Mouse (Mus musculus) MEL (cell line): ENCODE results near the gene Cacna1g. TPM values are rescaled to one million over a fixed set of nuclear protein-coding genes. Genes with fewer than 3 reads are reported as not detected.

Experiments used
- DNase-seq: peaks from one replicate; pipeline ENCODE4 v3.0.0; 2011; ENCODE audit warnings: low read depth, low spot score
- H3K27ac ChIP-seq: 2 replicates; pipeline ENCODE4 v1.5.1; 2012; ENCODE audit warnings: low read depth, mild to moderate bottlenecking, control low read depth, low read length, moderate library complexity; ENCODE audit not compliant: control insufficient read depth
- H3K27me3 ChIP-seq, 2 experiments: fragments of 150-350 bp in 1 of 2; sonication (generic) in 1 of 2; 2 replicates each; pipeline ENCODE4 v1.6.1; 2012; ENCODE audit warnings: low read length in 2 of 2, mild to moderate bottlenecking in 2 of 2, improper control_type of control experiment in 1 of 2, moderate library complexity in 1 of 2; ENCODE audit not compliant: insufficient read depth in 2 of 2, control insufficient read depth in 1 of 2
- H3K36me3 ChIP-seq, 2 experiments: 2 replicates each; pipeline ENCODE4 v1.6.1; 2012 to 2014; ENCODE audit warnings: low read length in 2 of 2, improper control_type of control experiment in 1 of 2, inconsistent platforms in 1 of 2, mild to moderate bottlenecking in 1 of 2; ENCODE audit not compliant: insufficient read depth in 2 of 2, control insufficient read depth in 1 of 2
- H3K4me1 ChIP-seq, 2 experiments: fragments of 150-350 bp in 1 of 2; sonication (generic) in 1 of 2; 2 replicates each; pipeline ENCODE4 v1.6.1; 2012; ENCODE audit warnings: low read length in 2 of 2, improper control_type of control experiment in 1 of 2, mild to moderate bottlenecking in 1 of 2; ENCODE audit not compliant: insufficient read depth in 2 of 2, control insufficient read depth in 1 of 2
- H3K4me3 ChIP-seq, 2 experiments: fragments of 150-350 bp in 1 of 2; sonication (generic) in 1 of 2; 2 replicates each; pipeline ENCODE4 v1.5.1; 2012; ENCODE audit warnings: low read depth in 2 of 2, low read length in 2 of 2, mild to moderate bottlenecking in 2 of 2, moderate library complexity in 2 of 2, control low read depth in 1 of 2, improper control_type of control experiment in 1 of 2; ENCODE audit not compliant: control insufficient read depth in 1 of 2, insufficient read depth in 1 of 2
- H3K79me2 ChIP-seq: 2 replicates; pipeline ENCODE4 v1.6.1; 2012; ENCODE audit warnings: mild to moderate bottlenecking, low read length, moderate library complexity; ENCODE audit not compliant: control insufficient read depth, poor library complexity, insufficient read depth
- H3K9ac ChIP-seq: 2 replicates; pipeline ENCODE4 v1.6.1; 2012; ENCODE audit warnings: low read depth, mild to moderate bottlenecking, control low read depth, low read length, moderate library complexity; ENCODE audit not compliant: control insufficient read depth, poor library complexity, severe bottlenecking
- H3K9me3 ChIP-seq: fragments of 150-350 bp; sonication (generic); replicated peaks from 2 replicates; pipeline ENCODE4 v1.6.1; 2012; ENCODE audit warnings: mild to moderate bottlenecking, low read length, improper control_type of control experiment, moderate library complexity; ENCODE audit not compliant: insufficient read depth
- BHLHE40 ChIP-seq: IDR thresholded peaks from 2 replicates; pipeline ENCODE4 v1.6.1; 2012; ENCODE audit warnings: low read depth, mild to moderate bottlenecking, inconsistent platforms, low read length, improper control_type of control experiment, borderline replicate concordance
- CHD2 ChIP-seq: IDR thresholded peaks from 2 replicates; pipeline ENCODE4 v1.6.1; 2011; ENCODE audit warnings: low read length, improper control_type of control experiment
- E2F4 ChIP-seq: IDR thresholded peaks from 2 replicates; pipeline ENCODE4 v1.6.1; 2011; ENCODE audit warnings: low read depth, low read length, improper control_type of control experiment, borderline replicate concordance
- ELF1 ChIP-seq: IDR thresholded peaks from 2 replicates; pipeline ENCODE4 v1.6.1; 2014; ENCODE audit warnings: low read depth, mild to moderate bottlenecking, inconsistent platforms, low read length, improper control_type of control experiment, moderate library complexity
- EP300 ChIP-seq, 2 experiments: IDR thresholded peaks; 2 replicates each; pipeline ENCODE4 v1.6.1; 2011; ENCODE audit warnings: improper control_type of control experiment in 2 of 2, low read length in 2 of 2, low read depth in 1 of 2, mild to moderate bottlenecking in 1 of 2
- ETS1 ChIP-seq: IDR thresholded peaks from 2 replicates; pipeline ENCODE4 v1.6.1; 2012; ENCODE audit warnings: low read depth, mild to moderate bottlenecking, inconsistent platforms, low read length, improper control_type of control experiment, moderate library complexity
- GABPA ChIP-seq: IDR thresholded peaks from 2 replicates; pipeline ENCODE4 v1.6.1; 2012; ENCODE audit warnings: low read depth, mild to moderate bottlenecking, inconsistent platforms, low read length, improper control_type of control experiment, moderate library complexity
- GATA1 ChIP-seq: IDR thresholded peaks from 2 replicates; pipeline ENCODE4 v1.6.1; 2011; ENCODE audit warnings: low read depth, low read length, improper control_type of control experiment
- HCFC1 ChIP-seq: IDR thresholded peaks from 2 replicates; pipeline ENCODE4 v1.6.1; 2012; ENCODE audit warnings: low read depth, mild to moderate bottlenecking, inconsistent platforms, low read length, improper control_type of control experiment, moderate library complexity
- JUND ChIP-seq: IDR thresholded peaks from 2 replicates; pipeline ENCODE4 v1.6.1; 2011; ENCODE audit warnings: low read depth, mild to moderate bottlenecking, improper control_type of control experiment, low read length
- KAT2A ChIP-seq: conservative IDR thresholded peaks from 2 replicates; pipeline ENCODE4 v1.6.1; 2012; ENCODE audit warnings: low read depth, low read length, improper control_type of control experiment, inconsistent platforms
- MEF2A ChIP-seq: IDR thresholded peaks from 2 replicates; pipeline ENCODE4 v1.6.1; 2014; ENCODE audit warnings: low read depth, mild to moderate bottlenecking, inconsistent platforms, low read length, improper control_type of control experiment; ENCODE audit not compliant: poor library complexity, insufficient replicate concordance, severe bottlenecking; ENCODE audit errors: extremely low read depth
- MXI1 ChIP-seq: IDR thresholded peaks from 2 replicates; pipeline ENCODE4 v1.6.1; 2011; ENCODE audit warnings: mild to moderate bottlenecking, low read depth, low read length, improper control_type of control experiment
- MYB ChIP-seq: IDR thresholded peaks from 2 replicates; pipeline ENCODE4 v1.6.1; 2011; ENCODE audit warnings: mild to moderate bottlenecking, low read depth, low read length, improper control_type of control experiment
- MYC ChIP-seq: IDR thresholded peaks from 2 replicates; pipeline ENCODE4 v1.6.1; 2011; ENCODE audit warnings: low read depth, mild to moderate bottlenecking, low read length, improper control_type of control experiment, moderate library complexity
- NELFE ChIP-seq: IDR thresholded peaks from 2 replicates; pipeline ENCODE4 v1.6.1; 2011; ENCODE audit warnings: low read depth, low read length, improper control_type of control experiment
- NRF1 ChIP-seq: IDR thresholded peaks from 2 replicates; pipeline ENCODE4 v1.6.1; 2014; ENCODE audit warnings: low read depth, mild to moderate bottlenecking, inconsistent platforms, low read length, improper control_type of control experiment, moderate library complexity; ENCODE audit not compliant: poor library complexity, insufficient read depth, severe bottlenecking
- POLR2A ChIP-seq, 2 experiments: IDR thresholded peaks; 2 replicates each; pipeline ENCODE4 v1.6.1; 2011 to 2012; ENCODE audit warnings: low read length in 2 of 2, mild to moderate bottlenecking in 2 of 2, control low read depth in 1 of 2, improper control_type of control experiment in 1 of 2, low read depth in 1 of 2, moderate library complexity in 1 of 2; ENCODE audit not compliant: control insufficient read depth in 1 of 2, insufficient read depth in 1 of 2, poor library complexity in 1 of 2
- POLR2AphosphoS5 ChIP-seq: IDR thresholded peaks from 2 replicates; pipeline ENCODE4 v1.6.1; 2012; ENCODE audit warnings: low read depth, borderline replicate concordance, mild to moderate bottlenecking, inconsistent platforms, low read length, moderate library complexity, mixed read lengths
- RAD21 ChIP-seq: IDR thresholded peaks from 2 replicates; pipeline ENCODE4 v1.6.1; 2011; ENCODE audit warnings: mild to moderate bottlenecking, low read depth, low read length, improper control_type of control experiment
- RCOR1 ChIP-seq: IDR thresholded peaks from 2 replicates; pipeline ENCODE4 v1.6.1; 2012; ENCODE audit warnings: low read depth, mild to moderate bottlenecking, inconsistent platforms, low read length, improper control_type of control experiment
- SIN3A ChIP-seq: IDR thresholded peaks from 2 replicates; pipeline ENCODE4 v1.6.1; 2012; ENCODE audit warnings: low read length, improper control_type of control experiment, inconsistent platforms
- SMC3 ChIP-seq: IDR thresholded peaks from 2 replicates; pipeline ENCODE4 v1.6.1; 2011; ENCODE audit warnings: low read depth, low read length, improper control_type of control experiment
- TAL1 ChIP-seq: IDR thresholded peaks from 2 replicates; pipeline ENCODE4 v1.6.1; 2012; ENCODE audit warnings: mild to moderate bottlenecking, inconsistent platforms, low read length, moderate library complexity, mixed read lengths
- TCF12 ChIP-seq: IDR thresholded peaks from 2 replicates; pipeline ENCODE4 v1.6.1; 2014; ENCODE audit warnings: low read depth, mild to moderate bottlenecking, inconsistent platforms, low read length, improper control_type of control experiment, moderate library complexity
- UBTF ChIP-seq: IDR thresholded peaks from 2 replicates; pipeline ENCODE4 v1.6.1; 2012; ENCODE audit warnings: low read depth, mild to moderate bottlenecking, inconsistent platforms, low read length, improper control_type of control experiment, moderate library complexity, borderline replicate concordance; ENCODE audit not compliant: insufficient read depth
- USF1 ChIP-seq: IDR thresholded peaks from 2 replicates; pipeline ENCODE4 v1.6.1; 2014; ENCODE audit warnings: low read depth, mild to moderate bottlenecking, inconsistent platforms, low read length, improper control_type of control experiment, moderate library complexity
- USF2 ChIP-seq, 2 experiments: IDR thresholded peaks; 2 replicates each; pipeline ENCODE4 v1.6.1; 2011 to 2012; ENCODE audit warnings: improper control_type of control experiment in 2 of 2, low read length in 2 of 2, borderline replicate concordance in 1 of 2, inconsistent platforms in 1 of 2, low read depth in 1 of 2, mild to moderate bottlenecking in 1 of 2; ENCODE audit not compliant: insufficient read depth in 1 of 2
- ZC3H11A ChIP-seq: IDR thresholded peaks from 2 replicates; pipeline ENCODE4 v1.6.1; 2012; ENCODE audit warnings: low read depth, mild to moderate bottlenecking, inconsistent platforms, low read length, improper control_type of control experiment
- ZKSCAN1 ChIP-seq: IDR thresholded peaks from 2 replicates; pipeline ENCODE4 v1.6.1; 2012; ENCODE audit warnings: low read depth, mild to moderate bottlenecking, inconsistent platforms, low read length, improper control_type of control experiment, moderate library complexity
- ZMIZ1 ChIP-seq: IDR thresholded peaks from 2 replicates; pipeline ENCODE4 v1.6.1; 2012; ENCODE audit warnings: low read depth, mild to moderate bottlenecking, inconsistent platforms, low read length, improper control_type of control experiment, moderate library complexity
- ZNF384 ChIP-seq: IDR thresholded peaks from 2 replicates; pipeline ENCODE4 v1.6.1; 2012; ENCODE audit warnings: low read depth, mild to moderate bottlenecking, inconsistent platforms, low read length, improper control_type of control experiment
- polyA plus RNA-seq, 2 experiments: library from polyadenylated mRNA; stranded (reverse) in 1 of 2; unstranded in 1 of 2; fragments of >175 nt in 1 of 2; fragments of >200 nt in 1 of 2; gene quantifications; 2 replicates each; pipeline versions ENCODE4 v1.2.1 to v1.2.4; 2012; ENCODE audit warnings: low replicate concordance in 2 of 2, low read depth in 1 of 2; ENCODE audit not compliant: insufficient read length in 2 of 2, insufficient read depth in 1 of 2, missing spikeins in 1 of 2
- total RNA-seq: library from RNA; depleted of rRNA; stranded (reverse); fragments of 300-350 nt; gene quantifications from 2 replicates; pipeline ENCODE4 v1.2.3, GENCODE M21; 2012

Cacna1g gene
- total and polyA plus RNA-seq, 3 experiments: 0.01 to 0.04 TPM; not detected in 1

DNA sequence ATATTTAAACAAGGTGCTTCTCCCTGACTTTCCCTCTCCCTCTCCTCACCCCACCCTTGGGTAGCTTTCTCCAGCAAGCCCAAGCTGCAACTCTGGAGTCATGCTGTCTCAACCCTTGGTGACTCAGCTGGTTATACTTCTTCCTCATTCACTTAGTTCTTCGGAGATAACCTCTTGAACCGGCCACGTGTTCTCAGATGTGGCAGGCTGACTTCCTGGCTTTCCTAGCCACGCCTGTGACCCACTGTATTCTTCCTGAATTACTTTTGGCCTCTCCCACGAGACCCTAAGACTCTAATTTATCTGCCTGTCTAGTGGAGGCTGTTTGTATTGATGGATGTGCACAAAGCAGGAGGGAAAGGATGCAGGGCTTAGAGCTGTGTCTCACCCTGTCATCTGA, 103.2 kb downstream of the Cacna1g start (continued):
- TF ChIP-seq JUND (no peak), BHLHE40 (peak; percentile 80; the same call in 1 of the 2 replicates), ELF1 (peak; percentile 89), GATA1 (peak; percentile 75), NRF1 (0 out of 2 replicates have a peak, but pooled peaks have one; percentile 25), NELFE (peak; percentile 63; the same call in 1 of the 2 replicates), HCFC1 (peak; percentile 62), ZMIZ1 (0 out of 2 replicates have a peak, but pooled peaks have one; percentile 40), KAT2A (peak; percentile 21; the same call in 1 of the 2 replicates), CHD2 (peak; percentile 18; the same call in 1 of the 2 replicates), MEF2A (no peak), USF1 (peak; percentile 94), SMC3 (no peak; the same call in 1 of the 2 replicates), ZNF384 (no peak)
- TF ChIP-seq, all 39 proteins: peak for 23

DNA sequence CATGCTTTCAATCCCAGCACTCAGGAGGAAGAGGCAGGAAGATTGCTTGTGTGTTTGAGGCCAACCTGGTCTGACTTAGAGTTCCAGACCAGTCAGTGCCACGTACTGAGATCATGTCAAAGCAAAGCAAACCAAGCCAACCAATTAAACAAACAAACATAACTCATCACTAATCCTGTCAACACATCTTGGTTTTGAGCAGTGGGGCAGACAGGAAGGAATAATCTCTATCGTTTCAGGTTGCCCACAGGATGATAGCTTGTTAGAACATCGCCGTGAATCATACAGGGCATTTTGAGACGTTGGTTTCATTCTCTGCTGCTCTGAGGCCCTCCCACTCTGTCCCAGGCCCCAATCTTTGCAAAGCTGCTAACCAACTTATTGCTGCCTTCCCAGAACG, 104.0 kb downstream of the Cacna1g start:
- peak; percentile 74 for DNase-seq
- H3K79me2 ChIP-seq: no peaks in the 10 kb centered on the region
- H3K27me3 ChIP-seq: no peaks in the 10 kb centered on the region
- peaks cover 0 to 17% of the 10 kb centered on the region in 2 experiments; a peak in 2 of 4 replicates for H3K36me3 ChIP-seq
- peaks cover 14 to 23% of the 10 kb centered on the region in 2 experiments for H3K4me1 ChIP-seq
- H3K27ac ChIP-seq: peak overlapping the region; percentile 66
- H3K9ac ChIP-seq: peak overlapping the region; percentile 42
- peak overlapping the region; percentile 0 to 38; a peak in 2 of 4 replicates for H3K4me3 ChIP-seq
- H3K9me3 ChIP-seq: no peaks in the 10 kb centered on the region
- no peak for TF ChIP-seq ZC3H11A
- TF ChIP-seq POLR2A (IDR thresholded peaks at IDR 0.05; ENCODE audit: control insufficient read depth in 1 of 2, insufficient read depth in 1 of 2, low read depth in 1 of 2, low read length in 2 of 2, poor library complexity in 1 of 2): no peak
- TF ChIP-seq USF2 (IDR thresholded peaks at IDR 0.05; ENCODE audit: borderline replicate concordance in 1 of 2, insufficient read depth in 1 of 2, low read depth in 1 of 2, low read length in 2 of 2): no peak
- TF ChIP-seq KAT2A: no peak
- peak; percentile 41; the same call in 1 of the 2 replicates for TF ChIP-seq ETS1
- no peak for TF ChIP-seq BHLHE40
- TF ChIP-seq NRF1: no peak
- TF ChIP-seq MXI1: no peak
- TF ChIP-seq POLR2AphosphoS5: no peak
- TF ChIP-seq TAL1: peak; percentile 70
- TF ChIP-seq HCFC1: no peak
- TF ChIP-seq UBTF: no peak
- TF ChIP-seq ZKSCAN1: no peak
- TF ChIP-seq MEF2A: no peak
- no peak for TF ChIP-seq SIN3A
- TF ChIP-seq RCOR1: peak; percentile 61; the same call in 1 of the 2 replicates
- TF ChIP-seq GABPA: no peak
- peak; percentile 55 for TF ChIP-seq TCF12
- no peak for TF ChIP-seq MYB
- TF ChIP-seq GATA1: peak; percentile 71
- peak; percentile 62 to 71 for TF ChIP-seq EP300 (IDR thresholded peaks at IDR 0.05; ENCODE audit: low read depth in 1 of 2, low read length in 2 of 2)
- no peak for TF ChIP-seq CHD2
- TF ChIP-seq USF1: no peak
- TF ChIP-seq ZNF384: no peak
- TF ChIP-seq NELFE: no peak
- no peak for TF ChIP-seq RAD21
- TF ChIP-seq E2F4: no peak
- TF ChIP-seq MYC: no peak
- no peak for TF ChIP-seq SMC3
